Mouse (Mus musculus) adrenal gland, postnatal 4 days (tissue): ENCODE data around the gene Ttll8. TPM values are rescaled to one million over a fixed set of nuclear protein-coding genes. Genes with fewer than 3 reads are reported as not detected.

Experiments used
- DNase-seq, 2 experiments: peaks; one replicate each; pipeline ENCODE4 v3.0.0; 2021 to 2022; ENCODE audit warnings: low spot score in 2 of 2, mixed read lengths in 2 of 2
- total RNA-seq, 2 experiments: library from RNA; stranded (reverse); gene quantifications; 2 replicates each; pipeline ENCODE4 v1.2.3; 2021

Gene Ttll8
- total RNA-seq, 2 experiments from 2014 or later: 0.28 TPM; not detected in 1

DNA sequence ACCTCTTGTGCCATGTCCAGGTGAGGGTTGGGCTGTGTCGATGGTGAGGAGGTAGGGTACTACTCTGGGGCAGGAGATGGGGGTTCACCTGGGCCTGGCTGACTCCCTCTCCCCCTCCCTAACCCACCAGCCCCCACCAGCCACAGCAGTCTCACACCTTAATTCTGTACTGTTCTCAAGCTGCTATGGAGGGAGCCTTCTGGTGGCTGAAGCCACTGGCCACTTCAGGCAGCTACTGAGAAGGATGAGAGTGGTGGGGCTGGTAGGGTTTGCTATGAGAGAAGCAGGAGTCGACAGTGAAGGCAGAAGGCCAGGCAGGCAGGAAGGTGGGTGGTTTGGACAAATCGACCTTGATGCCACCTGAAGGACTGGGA lies 111.9 kb downstream of the Ttll8 start:
- no peak for DNase-seq

DNA sequence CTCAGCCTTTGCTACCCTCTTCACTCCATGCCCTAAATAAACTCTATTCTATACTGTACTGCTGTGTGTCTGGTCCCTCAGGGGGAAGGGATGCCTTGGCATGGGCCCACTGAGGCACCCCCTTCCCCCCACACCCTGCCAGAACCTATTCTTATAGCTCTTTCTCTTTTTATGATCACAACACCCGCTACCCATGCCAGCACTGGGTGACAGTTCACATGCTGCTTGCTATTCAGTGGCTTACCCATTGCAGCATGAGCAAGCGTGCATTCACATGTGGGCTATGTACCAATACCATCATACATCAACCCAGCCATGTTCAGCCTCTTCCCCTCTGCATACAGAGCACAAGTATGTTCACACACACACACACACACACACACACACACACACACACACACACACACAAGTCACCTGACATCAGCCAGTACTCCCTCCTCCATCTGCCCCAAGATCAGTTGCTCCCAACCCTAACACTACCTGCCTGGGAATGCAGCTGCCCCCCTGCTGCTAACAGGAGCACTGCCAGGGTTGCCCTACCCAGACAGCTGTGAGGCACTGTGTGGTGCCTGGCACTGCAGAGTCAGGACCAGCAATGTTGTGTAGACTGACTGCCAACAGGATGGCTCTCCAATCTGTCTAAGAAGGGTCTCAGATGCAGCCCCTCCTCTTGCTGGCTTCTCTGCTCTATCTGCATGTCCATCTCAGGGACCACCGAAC lies 112.5 kb downstream of the Ttll8 start:
- DNase-seq: no peak

DNA sequence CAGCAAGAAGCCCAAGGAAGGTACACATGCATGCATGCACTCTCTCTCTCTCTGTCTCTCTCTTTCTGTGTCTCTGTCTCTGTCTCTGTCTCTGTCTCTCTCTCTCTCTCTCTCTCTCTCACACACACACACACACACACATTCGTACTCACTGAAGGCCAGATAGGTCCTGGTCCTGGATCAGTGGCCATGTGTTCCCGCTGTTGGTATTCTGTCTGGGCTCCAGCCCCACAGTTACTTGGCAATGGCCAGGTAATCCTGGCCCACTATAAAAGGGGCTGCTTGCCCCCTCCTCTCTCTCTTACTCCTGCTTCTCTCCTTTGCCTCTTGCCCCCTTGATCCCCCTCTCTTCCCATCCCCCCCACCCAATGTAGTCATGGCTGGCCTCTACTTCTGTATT lies 113.1 kb downstream of the Ttll8 start:
- no peak for DNase-seq

Other genes with a start within 250 kb of the Ttll8 start
- gene Brd1, start 220.2 kb downstream of the Ttll8 start, total RNA-seq: 10 to 100 TPM; 68.8 to 77.0 TPM
- 10 to 100 TPM; 11.9 to 15.1 TPM for gene Zbed4, start 202.8 kb downstream of the Ttll8 start, total RNA-seq
- 10 to 100 TPM; 15.8 to 16.6 TPM for gene Alg12, start 135.1 kb downstream of the Ttll8 start, total RNA-seq
- gene Creld2, start 134.8 kb downstream of the Ttll8 start, total RNA-seq: 10 to 100 TPM; 28.0 to 36.1 TPM
- gene Pim3, start 92.2 kb downstream of the Ttll8 start, total RNA-seq: 10 to 100 TPM; 45.9 to 48.8 TPM
- under 1 TPM in 1 of 2 experiments, not detected in 1; 0.17 TPM for gene Mlc1, start 24.6 kb upstream of the Ttll8 start, total RNA-seq
- under 1 TPM in 1 of 2 experiments, not detected in 1; 0.53 TPM for gene Mov10l1, start 28.5 kb upstream of the Ttll8 start, total RNA-seq
- gene Panx2, start 105.3 kb upstream of the Ttll8 start, total RNA-seq: 1 to 10 TPM; 3.4 to 3.5 TPM
- gene Trabd, start 120.7 kb upstream of the Ttll8 start, total RNA-seq: 10 to 100 TPM; 45.5 to 45.6 TPM
- gene Selenoo, start 134.7 kb upstream of the Ttll8 start, total RNA-seq: 10 to 100 TPM; 30.7 to 35.0 TPM
- gene Tubgcp6, start 168.7 kb upstream of the Ttll8 start, total RNA-seq: 10 to 100 TPM; 20.1 to 24.8 TPM
- 10 to 100 TPM; 19.8 TPM for gene Hdac10, start 174.3 kb upstream of the Ttll8 start, total RNA-seq
- 10 to 100 TPM; 13.9 to 16.2 TPM for gene Mapk12, start 186.3 kb upstream of the Ttll8 start, total RNA-seq
- 1 to 10 TPM; 6.9 to 8.6 TPM for gene Mapk11, start 195.2 kb upstream of the Ttll8 start, total RNA-seq
- 100 to 1,000 TPM; 167 to 207 TPM for gene Plxnb2, start 226.4 kb upstream of the Ttll8 start, total RNA-seq
- gene Dennd6b, start 242.1 kb upstream of the Ttll8 start, total RNA-seq: 10 to 100 TPM; 11.5 to 13.0 TPM